Mouse (Mus musculus) cerebellum, adult 9-11 months (tissue): Measurements from ENCODE around the gene Wwc2.
"Not testable (repeated sequence)": the region's sequence is repeated elsewhere in the genome, so short reads cannot be mapped to it uniquely, and the experiment has no call there.

Source experiments
- DNase-seq: peaks from one replicate; pipeline ENCODE4 v3.0.0; 2022

The Wwc2 gene

DNA sequence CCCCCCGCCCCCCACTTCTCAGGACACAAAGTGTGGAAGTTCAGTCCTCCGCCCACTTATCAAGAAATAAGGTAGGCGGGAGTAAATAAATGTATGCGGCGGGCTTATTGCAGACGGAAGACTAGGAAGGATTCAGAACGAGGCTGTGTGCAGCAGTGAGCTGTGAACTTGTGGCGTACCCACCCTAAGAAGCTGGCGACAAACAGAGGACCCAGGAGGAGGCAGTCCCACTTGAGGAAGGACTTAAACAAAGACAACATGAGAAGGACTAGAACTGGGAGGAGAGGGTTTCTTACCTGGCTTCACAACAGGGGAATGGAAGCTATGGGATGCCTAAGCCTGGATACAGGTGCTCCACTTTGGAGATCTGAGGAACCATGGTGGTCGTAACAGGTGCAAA, 147.1 kb downstream of the Wwc2 start:
- DNase-seq, result no peak

GRCm38 (mm10) chr8:47843063-47843462, 147.7 kb downstream of the Wwc2 start:
- DNase-seq, result no peak

DNA sequence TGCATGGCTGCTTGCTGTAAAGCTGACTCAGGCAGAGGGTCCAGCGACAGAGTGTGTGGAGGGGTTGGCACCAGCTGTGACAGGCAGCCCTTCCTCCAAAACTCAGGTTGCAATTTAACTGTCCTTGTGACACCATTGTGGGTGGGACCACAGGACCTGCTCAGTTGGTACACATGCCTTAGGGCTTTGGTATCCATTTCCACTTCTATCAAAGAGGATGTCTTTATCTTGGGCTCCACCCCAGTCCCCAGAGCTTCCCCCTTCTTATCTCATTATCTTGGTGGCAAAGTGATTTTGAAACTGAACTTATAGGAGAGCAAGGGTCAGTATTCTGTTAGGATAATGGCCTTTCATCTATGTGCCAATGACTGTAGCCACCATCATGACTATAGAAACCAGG, 156.8 kb downstream of the Wwc2 start:
- DNase-seq, result no peak

GRCm38 (mm10) chr8:47832616-47833015, 158.1 kb downstream of the Wwc2 start:
- DNase-seq, result no peak

GRCm38 (mm10) chr8:47826911-47827310, 163.8 kb downstream of the Wwc2 start:
- no peak for DNase-seq

- no peak for DNase-seq
These were observed 165.1 kb downstream of the Wwc2 start for GRCm38 (mm10) chr8:47825596-47825995.

GRCm38 (mm10) chr8:47824182-47824581, 166.5 kb downstream of the Wwc2 start, which contains the start of gene Cldn22:
Cldn22 (plus strand) TSS chr8:47824482.
- no peak for DNase-seq

- DNase-seq, result no peak
These were observed 166.9 kb downstream of the Wwc2 start for GRCm38 (mm10) chr8:47823777-47824176.

DNA sequence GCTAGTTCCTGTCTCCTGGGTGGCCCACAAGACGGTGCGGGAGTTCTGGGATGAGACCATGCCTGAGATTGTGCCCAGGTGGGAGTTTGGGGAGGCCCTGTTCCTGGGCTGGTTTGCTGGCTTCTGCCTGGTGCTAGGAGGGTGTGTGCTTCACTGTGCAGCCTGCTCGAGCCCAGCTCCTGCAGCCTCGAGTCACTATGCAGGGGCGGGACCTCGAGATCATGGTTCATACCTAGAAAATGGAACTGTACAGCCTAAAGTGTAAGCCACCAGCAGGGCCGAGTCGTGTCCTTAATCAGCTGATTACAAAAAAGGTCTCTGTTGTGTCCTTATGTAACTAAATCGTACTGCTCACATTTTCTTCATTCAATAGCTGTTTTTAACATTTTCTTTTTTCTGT, 168.2 kb downstream of the Wwc2 start:
- not testable (repeated sequence) for DNase-seq

GRCm38 (mm10) chr8:47821843-47822242, 168.9 kb downstream of the Wwc2 start, which contains the start of gene Cldn24:
Cldn24 (plus strand) TSS chr8:47822143.
- no peak for DNase-seq

DNA sequence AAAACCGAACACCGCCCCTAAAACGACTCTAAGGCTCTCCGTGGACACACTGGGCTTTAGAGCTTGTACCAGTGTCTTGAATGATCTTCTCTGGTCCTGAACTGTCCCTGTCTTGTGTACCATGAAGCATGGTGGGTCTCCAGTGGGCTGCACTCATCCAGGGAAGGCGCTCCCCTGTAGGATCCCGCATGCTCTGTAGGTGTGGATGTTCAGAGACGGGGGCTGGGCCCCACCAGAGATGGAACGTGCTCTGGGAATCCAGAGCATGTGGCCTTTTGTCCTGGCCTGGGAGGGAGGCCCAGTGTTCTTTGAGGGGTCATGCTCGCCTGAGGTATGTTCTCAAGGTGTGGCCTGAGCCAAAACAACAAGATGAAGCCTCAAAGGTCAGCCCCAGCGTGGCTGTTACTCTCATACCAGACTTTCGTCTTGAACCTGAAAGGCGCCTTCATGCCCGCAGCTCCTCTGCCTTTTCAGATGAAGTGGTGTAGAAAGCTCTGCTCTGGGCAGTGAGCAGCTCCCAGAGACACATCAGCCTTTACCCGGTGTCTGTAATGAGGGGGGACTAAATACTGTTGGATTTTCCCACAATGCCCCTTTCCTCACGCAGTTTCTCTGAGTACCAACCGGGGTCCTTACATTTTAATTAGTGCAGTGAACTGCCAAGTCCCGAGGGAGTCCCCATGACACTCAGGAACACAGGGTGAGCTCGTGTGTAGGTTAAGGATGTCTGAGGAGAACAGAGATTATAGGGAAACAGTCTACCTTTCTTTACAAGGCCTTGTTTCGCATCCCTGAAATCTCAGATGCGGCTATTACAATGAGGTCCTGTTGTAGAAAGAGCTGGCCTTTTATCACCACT, 169.6 kb downstream of the Wwc2 start:
- no peak for DNase-seq

DNA sequence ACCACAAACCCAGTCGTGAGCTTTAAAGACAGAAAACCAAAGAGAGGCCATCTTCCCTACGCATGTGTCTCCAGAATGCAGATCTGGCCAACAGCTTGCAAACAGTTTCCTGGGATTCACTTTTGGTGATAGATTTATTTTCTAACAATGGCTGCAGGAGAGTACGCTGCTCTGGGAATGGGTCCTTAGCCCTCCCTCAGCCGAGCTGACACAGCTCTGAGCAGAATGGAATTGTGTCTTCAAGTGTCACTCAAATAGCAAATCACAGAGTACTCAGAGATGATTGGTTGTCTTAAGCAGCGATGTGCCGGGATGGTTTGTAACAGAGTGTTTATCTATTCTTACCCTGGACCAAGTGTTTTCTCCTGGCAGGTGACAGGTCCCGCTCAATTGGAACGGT, 171.7 kb downstream of the Wwc2 start:
- no peak for DNase-seq

DNA sequence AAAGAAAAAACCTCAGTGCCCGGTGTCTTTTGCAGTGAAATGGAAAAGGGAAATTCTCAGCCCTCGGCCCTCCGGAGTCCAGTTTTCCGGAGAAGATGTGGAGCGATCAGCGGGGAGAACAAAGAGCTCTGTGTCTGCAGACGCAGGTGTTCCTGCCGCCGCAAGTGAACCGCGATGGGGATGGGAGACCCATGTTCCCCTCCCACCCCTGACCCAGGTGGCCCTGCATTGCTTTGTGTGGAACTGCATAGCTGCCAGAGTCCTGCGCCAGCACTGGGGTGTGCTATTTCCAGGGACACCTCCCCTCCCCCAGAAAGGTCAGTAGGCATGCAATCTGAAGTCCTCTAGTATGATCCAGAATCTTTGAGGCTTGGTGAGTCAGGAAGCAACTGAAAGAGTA, 179.5 kb downstream of the Wwc2 start:
- no peak for DNase-seq

DNA sequence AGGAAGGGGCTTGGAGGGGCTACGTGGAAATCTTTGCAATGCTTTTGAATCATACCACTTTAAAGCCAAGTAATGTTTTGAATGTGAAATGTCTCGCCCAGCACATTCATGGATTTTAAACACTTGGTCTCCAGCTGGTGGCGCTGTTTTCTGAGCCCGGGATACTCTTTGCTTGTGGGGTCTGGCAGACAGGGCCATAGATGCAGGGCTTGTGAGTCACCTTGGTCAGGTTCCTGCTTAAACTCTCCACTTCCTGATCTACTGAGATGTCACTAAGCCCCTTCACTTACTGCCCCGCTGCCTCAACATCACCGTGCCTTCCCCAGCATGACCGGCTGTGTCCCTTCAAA, 180.1 kb downstream of the Wwc2 start:
- no peak for DNase-seq

GRCm38 (mm10) chr8:47809970-47810665, 180.6 kb downstream of the Wwc2 start:
- DNase-seq, result no peak

DNA sequence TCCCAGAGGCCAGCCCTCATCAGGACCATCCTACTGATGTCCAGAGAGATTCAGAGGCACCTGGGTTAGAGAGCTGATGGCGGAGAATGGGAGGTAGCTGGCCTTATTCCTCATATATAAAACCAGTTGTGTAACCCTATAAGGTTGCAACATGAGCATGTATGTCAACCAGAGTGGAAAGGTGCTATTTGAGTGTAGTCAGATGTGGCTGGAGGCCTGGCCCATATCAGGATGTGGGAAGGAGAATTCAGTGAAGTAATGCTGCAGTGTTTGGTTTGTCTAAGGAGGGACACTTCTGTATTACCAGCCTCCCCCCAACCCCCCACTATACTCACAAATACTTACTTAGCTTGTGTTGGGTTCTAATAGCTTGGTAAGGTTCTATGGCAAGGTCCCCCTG, 186.5 kb downstream of the Wwc2 start:
- DNase-seq, result no peak

- DNase-seq, result no peak
These were observed 188.4 kb downstream of the Wwc2 start for GRCm38 (mm10) chr8:47802349-47802748.

DNA sequence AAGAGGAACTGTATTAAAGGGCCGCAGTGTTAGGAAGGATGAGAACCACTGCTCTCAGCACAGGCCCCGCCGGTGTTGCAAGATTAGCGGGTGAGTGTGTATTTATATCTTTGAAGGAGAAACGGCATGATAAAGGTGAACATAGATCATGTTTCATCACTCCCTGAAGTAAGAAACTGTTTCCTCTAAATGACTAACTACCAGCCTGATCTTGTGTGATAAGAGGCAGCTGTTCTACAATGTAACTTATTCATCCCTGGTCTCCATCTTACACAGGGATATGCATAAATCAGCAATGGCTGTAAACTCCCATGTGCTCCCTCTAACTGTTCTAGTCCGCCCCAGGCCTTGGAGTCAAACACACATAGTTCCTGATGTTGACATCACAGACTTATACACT, 191.3 kb downstream of the Wwc2 start:
- DNase-seq, result no peak

GRCm38 (mm10) chr8:47791986-47792385, 198.7 kb downstream of the Wwc2 start:
- no peak for DNase-seq

GRCm38 (mm10) chr8:47787705-47788104, 203.0 kb downstream of the Wwc2 start:
- no peak for DNase-seq

GRCm38 (mm10) chr8:47786323-47786722, 204.4 kb downstream of the Wwc2 start:
- no peak for DNase-seq

DNA sequence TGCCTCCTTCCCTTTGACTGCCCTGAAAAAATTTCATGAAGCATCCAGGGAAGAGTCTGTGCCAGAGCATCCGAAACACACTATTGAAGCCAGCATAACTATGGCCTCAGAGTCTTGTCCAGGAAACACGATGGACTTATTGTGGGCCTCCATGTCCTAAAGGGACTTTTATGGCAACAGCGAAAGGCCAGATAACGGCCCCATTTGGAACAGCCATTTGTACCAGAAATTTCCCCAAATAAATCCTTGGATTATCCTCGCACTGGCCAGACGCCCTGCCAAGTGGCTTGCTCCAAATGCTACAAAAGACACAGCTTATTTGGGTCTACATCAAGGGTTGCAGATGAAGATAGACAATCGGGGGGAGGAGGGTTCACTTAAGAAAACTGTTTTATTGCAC, 206.3 kb downstream of the Wwc2 start:
- no peak for DNase-seq

GRCm38 (mm10) chr8:47783944-47784343, 206.8 kb downstream of the Wwc2 start:
- DNase-seq, result no peak

DNA sequence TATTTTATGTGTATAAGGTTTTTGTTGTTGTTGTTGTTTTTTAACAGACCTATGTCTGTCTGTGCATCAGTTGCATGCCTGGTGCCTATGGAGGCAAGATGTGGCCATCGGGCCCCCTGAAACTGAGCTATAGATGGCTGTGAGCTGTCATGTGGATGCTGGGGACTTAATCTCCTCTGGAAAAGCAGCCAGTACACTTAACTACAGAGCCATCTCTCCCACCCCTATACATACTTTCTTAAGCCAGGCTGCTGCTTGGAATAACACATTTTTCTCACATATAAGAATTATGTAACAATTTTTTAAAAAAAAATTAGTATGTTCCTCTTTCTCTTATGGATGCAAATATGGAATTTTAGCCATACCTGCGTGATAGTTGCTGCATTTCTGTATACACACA, 207.2 kb downstream of the Wwc2 start:
- DNase-seq, result no peak
